Mouse (Mus musculus) thymus, adult 2 months (tissue): ENCODE measurements around the gene Nelfb. TPM values are rescaled to one million over a fixed set of nuclear protein-coding genes. Genes with fewer than 3 reads are reported as not detected.

ENCODE experiments used
- DNase-seq: peaks from one replicate; pipeline ENCODE4 v3.0.0; 2021
- H3K27ac ChIP-seq: fragments of 200-500 bp; 2 replicates; pipeline ENCODE4 v1.5.1; 2012; ENCODE audit warnings: low read length, control low read depth; ENCODE audit not compliant: control insufficient read depth, insufficient read depth
- H3K27me3 ChIP-seq: fragments of 200-500 bp; 2 replicates; pipeline ENCODE4 v1.6.1; 2012; ENCODE audit warnings: mild to moderate bottlenecking, low read length, moderate library complexity, mixed read lengths; ENCODE audit not compliant: control insufficient read depth, insufficient read depth
- H3K36me3 ChIP-seq: fragments of 200-500 bp; 2 replicates; pipeline ENCODE4 v1.6.1; 2012; ENCODE audit warnings: mild to moderate bottlenecking, low read length, moderate library complexity; ENCODE audit not compliant: control insufficient read depth, insufficient read depth
- H3K4me1 ChIP-seq: fragments of 200-500 bp; replicated peaks from 2 replicates; pipeline ENCODE4 v1.6.1; 2012; ENCODE audit warnings: low read length; ENCODE audit not compliant: control insufficient read depth, insufficient read depth
- H3K4me3 ChIP-seq: fragments of 200-500 bp; 2 replicates; pipeline ENCODE4 v1.5.1; 2012; ENCODE audit warnings: mild to moderate bottlenecking, low read length, control low read depth, moderate library complexity; ENCODE audit not compliant: control insufficient read depth, insufficient read depth
- CTCF ChIP-seq: fragments of 200-500 bp; IDR thresholded peaks from 2 replicates; pipeline ENCODE4 v1.5.1; 2012; ENCODE audit warnings: mild to moderate bottlenecking, control low read depth, low read length, moderate library complexity, borderline replicate concordance; ENCODE audit not compliant: control insufficient read depth, poor library complexity, insufficient read depth; ENCODE audit errors: extremely low read depth
- POLR2A ChIP-seq: fragments of 200-500 bp; IDR thresholded peaks from 2 replicates; pipeline ENCODE4 v1.6.1; 2012; ENCODE audit warnings: mild to moderate bottlenecking, low read length, control low read depth, moderate library complexity; ENCODE audit not compliant: control insufficient read depth, poor library complexity, insufficient read depth; ENCODE audit errors: extremely low read depth
- WGBS: fragments of 180-500 bp; shearing (Covaris S2); methylation state at CpG from one replicate; pipeline ENCODE4 v1.1.7; 2018; 5-methylcytosine and 5-hydroxymethylcytosine counted together
- polyA plus RNA-seq: library from polyadenylated mRNA; depleted of rRNA; stranded (reverse); fragments of >200 nt; gene quantifications from 2 replicates; pipeline ENCODE4 v1.2.3, GENCODE M21; 2012

Nelfb gene
- polyA plus RNA-seq, 1 experiment = 115 TPM

DNA sequence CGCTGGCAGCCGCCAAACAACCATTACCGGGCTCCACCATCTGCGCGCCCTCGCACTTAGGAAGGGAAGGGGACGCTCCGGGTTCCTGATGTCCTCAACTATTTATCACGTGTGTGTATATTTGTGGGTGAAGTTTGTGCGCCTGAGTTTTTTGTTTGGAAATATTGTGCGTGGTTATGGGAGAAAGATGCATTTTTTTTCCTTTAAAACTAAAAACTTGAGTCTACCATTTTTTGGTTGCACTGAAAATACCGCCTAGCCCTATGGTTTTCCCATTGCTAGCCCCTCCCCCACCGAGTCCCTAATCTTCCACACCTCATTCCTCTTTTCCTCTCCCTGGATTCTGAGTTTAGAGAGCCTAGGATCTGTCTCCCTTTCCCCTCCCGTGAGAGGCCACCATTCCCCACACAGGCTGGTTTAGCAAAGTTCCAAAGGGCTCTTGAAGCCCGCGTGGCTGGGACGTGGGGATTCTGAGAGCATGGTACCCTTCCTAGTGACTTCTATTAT lies 29.3 kb downstream of the Nelfb start:
- H3K27ac ChIP-seq = no peak overlapping the region
- no peaks in the 10 kb centered on the region for H3K36me3 ChIP-seq

GRCm38 (mm10) chr2:25180973-25181890 lies 30.1 kb downstream of the Nelfb start:
- peaks cover 33% of the 10 kb centered on the region for H3K4me1 ChIP-seq
- H3K4me3 ChIP-seq = peak overlapping the region; percentile 54
- no peaks in the 10 kb centered on the region for H3K36me3 ChIP-seq
- no peak for TF ChIP-seq CTCF
- no peak; the same call in 1 of the 2 replicates for TF ChIP-seq POLR2A
- peak; percentile 57 for DNase-seq
- no peak overlapping the region for H3K27ac ChIP-seq
- under 1% methylated on average over 100 of the region's 100 CpGs for WGBS
- no peaks in the 10 kb centered on the region for H3K27me3 ChIP-seq

More for the DNA sequence above, 29.3 kb downstream of the Nelfb start:
- no peaks in the 10 kb centered on the region for H3K27me3 ChIP-seq
- H3K4me3 ChIP-seq = peak overlapping the region; percentile 54
- TF ChIP-seq POLR2A (no peak), CTCF (no peak)
- peaks cover 36% of the 10 kb centered on the region for H3K4me1 ChIP-seq
- 6% methylated on average over 17 of the region's 17 CpGs for WGBS
- DNase-seq = no peak

DNA sequence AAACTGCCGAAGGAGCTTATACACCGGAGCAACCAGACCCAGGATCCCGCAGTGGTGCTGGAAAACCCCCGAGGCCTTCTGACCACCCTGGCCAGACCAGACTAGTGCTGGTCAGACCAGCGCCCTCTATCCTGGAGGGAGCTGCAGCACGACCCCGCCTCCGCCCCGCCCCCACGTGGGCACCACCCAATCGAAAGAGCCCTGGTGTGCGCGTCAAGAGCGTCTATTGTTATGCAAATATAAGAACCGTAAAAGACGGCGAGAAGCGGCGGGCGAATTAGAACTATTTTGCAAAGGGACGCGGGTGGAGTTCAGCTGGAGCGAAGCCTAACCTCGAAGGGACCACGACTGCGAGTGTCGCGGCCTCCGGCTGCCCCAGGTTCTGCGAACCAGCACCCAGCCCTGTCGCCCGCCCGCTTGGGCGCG lies 30.8 kb downstream of the Nelfb start, which contains the start of gene Nrarp:
Nrarp (plus strand) TSS at position 281 of the 426 bp plus-strand sequence.
- WGBS = under 1% methylated on average over 35 of the region's 35 CpGs
- no peak; the same call in 1 of the 2 replicates for TF ChIP-seq POLR2A
- TF ChIP-seq CTCF = 0 out of 2 replicates have a peak, but pooled peaks have one; percentile 59
- Histone ChIP-seq H3K27me3 (no peaks in the 10 kb centered on the region), H3K36me3 (no peaks in the 10 kb centered on the region), H3K4me1 (peaks cover 27% of the 10 kb centered on the region), H3K27ac (no peak within 1 kb of the TSS), H3K4me3 (peak within 1 kb of the TSS; percentile 54)
- peak; percentile 92 for DNase-seq

GRCm38 (mm10) chr2:25179566-25180217 lies 31.6 kb downstream of the Nelfb start:
- no peaks in the 10 kb centered on the region for H3K27me3 ChIP-seq
- no peak overlapping the region for H3K27ac ChIP-seq
- TF ChIP-seq CTCF (no peak), POLR2A (no peak)
- peaks cover 24% of the 10 kb centered on the region for H3K4me1 ChIP-seq
- 82% methylated on average over 15 of the region's 15 CpGs for WGBS
- H3K4me3 ChIP-seq = no peak overlapping the region
- H3K36me3 ChIP-seq = no peaks in the 10 kb centered on the region
- DNase-seq = no peak

DNA sequence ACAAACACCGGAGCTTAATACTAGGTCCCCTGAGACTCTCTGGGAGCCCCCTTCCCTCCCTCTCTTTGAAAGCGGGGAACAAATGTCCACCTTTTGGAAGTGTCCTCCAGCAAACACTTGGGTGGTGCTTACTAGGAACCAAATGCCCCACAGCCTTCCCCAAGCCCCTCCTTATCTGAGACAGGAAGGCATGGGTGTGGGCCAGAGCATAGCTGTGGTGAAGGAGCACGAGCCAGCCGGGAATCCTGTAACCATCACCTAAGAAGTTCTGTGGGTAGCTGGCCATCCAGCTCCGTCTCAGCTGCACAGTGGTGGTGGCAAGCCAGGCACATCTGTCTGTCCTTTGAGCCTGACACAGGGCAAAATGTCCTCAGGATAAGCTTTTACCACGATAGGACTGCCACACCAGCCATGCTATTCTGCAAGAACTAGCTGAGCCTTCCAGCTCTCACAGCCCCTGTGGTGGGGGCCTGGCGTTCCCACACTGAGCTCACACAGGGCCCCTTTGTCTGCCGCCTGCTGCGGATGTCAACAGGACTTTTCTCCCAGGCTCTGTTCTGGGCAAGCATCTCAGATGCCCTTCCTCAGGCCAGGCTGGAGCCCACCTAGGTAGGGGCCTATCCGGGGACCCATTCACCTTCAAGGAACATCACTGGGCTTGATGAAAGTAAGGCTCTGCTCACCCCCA lies 32.9 kb downstream of the Nelfb start:
- Histone ChIP-seq H3K27ac (no peak overlapping the region), H3K36me3 (no peaks in the 10 kb centered on the region), H3K4me1 (peaks cover 20% of the 10 kb centered on the region), H3K27me3 (no peaks in the 10 kb centered on the region), H3K4me3 (no peak overlapping the region)
- no peak for TF ChIP-seq CTCF
- TF ChIP-seq POLR2A = no peak
- WGBS = 62% methylated on average over 10 of the region's 10 CpGs
- DNase-seq = no peak

DNA sequence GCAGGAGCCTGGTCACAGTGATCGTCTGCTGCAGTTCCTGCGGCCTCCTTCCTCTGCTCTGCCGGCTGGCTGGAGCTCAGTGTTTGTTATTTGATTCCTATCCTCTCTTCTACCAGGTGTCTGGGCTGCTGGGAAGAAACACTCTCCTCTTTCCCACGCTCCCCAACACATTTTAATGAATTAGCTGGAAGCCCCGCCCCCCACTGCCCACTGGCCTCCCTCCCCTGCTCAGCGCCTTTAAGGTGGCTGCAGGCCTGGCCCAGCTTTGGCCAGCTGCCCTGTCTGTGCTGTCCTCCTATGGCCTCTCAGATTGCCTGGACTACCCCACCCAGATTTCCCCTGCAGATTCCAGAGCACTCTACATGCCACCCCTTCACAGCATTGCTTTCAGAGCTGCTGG lies 33.6 kb downstream of the Nelfb start:
- H3K4me3 ChIP-seq = no peak overlapping the region
- TF ChIP-seq CTCF (no peak), POLR2A (no peak)
- DNase-seq = no peak
- H3K4me1 ChIP-seq = peaks cover 18% of the 10 kb centered on the region
- H3K27me3 ChIP-seq = no peaks in the 10 kb centered on the region
- no peak overlapping the region for H3K27ac ChIP-seq
- WGBS = 76% methylated on average over 6 of the region's 6 CpGs
- H3K36me3 ChIP-seq = no peaks in the 10 kb centered on the region
